Mouse (Mus musculus) liver, adult 2 months (tissue): ENCODE results near the gene Tmem170b. TPM values are rescaled to one million over a fixed set of nuclear protein-coding genes. Genes with fewer than 3 reads are reported as not detected.

Experiments used
- DNase-seq: peaks from one replicate; pipeline ENCODE4 v3.0.0-alpha.2; 2011; ENCODE audit warnings: low read depth, low spot score; ENCODE audit errors: extremely low read depth
- H3K27ac ChIP-seq: fragments of 200-500 bp; replicated peaks from 2 replicates; pipeline ENCODE4 v1.5.1; 2012; ENCODE audit warnings: low read depth, mild to moderate bottlenecking, control low read depth, inconsistent platforms, low read length; ENCODE audit not compliant: insufficient read depth
- H3K27me3 ChIP-seq: fragments of 200-500 bp; 2 replicates; pipeline ENCODE4 v1.6.1; 2012; ENCODE audit warnings: mild to moderate bottlenecking, moderate library complexity, low read length, inconsistent platforms; ENCODE audit not compliant: control insufficient read depth, insufficient read depth
- H3K36me3 ChIP-seq: fragments of 200-500 bp; 2 replicates; pipeline ENCODE4 v1.6.1; 2012; ENCODE audit warnings: low read length, inconsistent platforms; ENCODE audit not compliant: control insufficient read depth, insufficient read depth
- H3K4me1 ChIP-seq: fragments of 200-500 bp; 2 replicates; pipeline ENCODE4 v1.6.1; 2011; ENCODE audit warnings: low read length; ENCODE audit not compliant: control insufficient read depth, insufficient read depth
- H3K4me3 ChIP-seq: fragments of 200-500 bp; 2 replicates; pipeline ENCODE4 v1.5.1; 2011; ENCODE audit warnings: low read depth, mild to moderate bottlenecking, control low read depth, low read length, moderate library complexity; ENCODE audit not compliant: insufficient read depth
- H3K79me2 ChIP-seq: fragments of 200-500 bp; 2 replicates; pipeline ENCODE4 v1.6.1; 2012; ENCODE audit warnings: inconsistent platforms, mild to moderate bottlenecking, low read length, moderate library complexity; ENCODE audit not compliant: control insufficient read depth, insufficient read depth
- H3K9ac ChIP-seq: fragments of 200-500 bp; 2 replicates; pipeline ENCODE4 v1.6.1; 2012; ENCODE audit warnings: low read depth, mild to moderate bottlenecking, control low read depth, inconsistent platforms, low read length
- CTCF ChIP-seq: fragments of 200-500 bp; IDR thresholded peaks from 2 replicates; pipeline ENCODE4 v1.5.1; 2011; ENCODE audit warnings: low read depth, low read length, control low read depth
- POLR2A ChIP-seq: fragments of 200-500 bp; IDR thresholded peaks from 2 replicates; pipeline ENCODE4 v1.6.1; 2011; ENCODE audit warnings: low read length, control low read depth; ENCODE audit not compliant: insufficient read depth; ENCODE audit errors: extremely low read depth
- WGBS: fragments of 180-500 bp; shearing (Covaris S2); methylation state at CpG from one replicate; pipeline ENCODE4 v1.1.7; 2018; 5-methylcytosine and 5-hydroxymethylcytosine counted together
- polyA plus RNA-seq: library from polyadenylated mRNA; depleted of rRNA; stranded (reverse); fragments of >200 nt; gene quantifications from 2 replicates; pipeline ENCODE4 v1.2.3, GENCODE M21; 2012
- total RNA-seq: library from RNA; depleted of rRNA; stranded (reverse); fragments of >200 nt; gene quantifications from 2 replicates; pipeline ENCODE4 v1.2.3, GENCODE M21; 2014

Tmem170b gene
- total and polyA plus RNA-seq, 2 experiments: 4.4 to 9.5 TPM

- Histone ChIP-seq H3K9ac (no peak overlapping the region), H3K27me3 (no peaks in the 10 kb centered on the region), H3K27ac (no peak overlapping the region), H3K79me2 (peaks cover 27% of the 10 kb centered on the region), H3K4me3 (no peak overlapping the region), H3K4me1 (peaks cover 11% of the 10 kb centered on the region), H3K36me3 (no peaks in the 10 kb centered on the region)
- TF ChIP-seq POLR2A: no peak
- no peak for TF ChIP-seq CTCF
- DNase-seq: no peak
- 83% methylated on average over 4 of the region's 4 CpGs for WGBS
These were observed 13.8 kb downstream of the Tmem170b start for GRCm38 (mm10) chr13:41619470-41619869.

- no peak overlapping the region for H3K9ac ChIP-seq
- no peak for DNase-seq
- H3K36me3 ChIP-seq: no peaks in the 10 kb centered on the region
- H3K79me2 ChIP-seq: peaks cover 25% of the 10 kb centered on the region; the same call in 1 of the 2 replicates
- no peak overlapping the region for H3K27ac ChIP-seq
- WGBS: 75% methylated on average over 4 of the region's 4 CpGs
- no peaks in the 10 kb centered on the region for H3K27me3 ChIP-seq
- TF ChIP-seq POLR2A (no peak), CTCF (no peak)
- no peak overlapping the region for H3K4me3 ChIP-seq
- H3K4me1 ChIP-seq: peaks cover 13% of the 10 kb centered on the region
These were observed 14.4 kb downstream of the Tmem170b start for GRCm38 (mm10) chr13:41620132-41620531.

GRCm38 (mm10) chr13:41624123-41624522, 18.4 kb downstream of the Tmem170b start:
- Histone ChIP-seq H3K36me3 (peaks cover 7% of the 10 kb centered on the region; the same call in 1 of the 2 replicates), H3K9ac (no peak overlapping the region), H3K4me3 (no peak overlapping the region), H3K27me3 (no peaks in the 10 kb centered on the region), H3K4me1 (peaks cover 18% of the 10 kb centered on the region), H3K79me2 (peaks cover 27% of the 10 kb centered on the region; the same call in 1 of the 2 replicates), H3K27ac (no peak overlapping the region)
- DNase-seq: no peak
- 17% methylated on average over 1 of the region's 1 CpGs for WGBS
- TF ChIP-seq POLR2A: no peak

GRCm38 (mm10) chr13:41625248-41625647, 19.5 kb downstream of the Tmem170b start:
- 82% methylated on average over 3 of the region's 3 CpGs for WGBS
- Histone ChIP-seq H3K36me3 (peaks cover 9% of the 10 kb centered on the region; the same call in 1 of the 2 replicates), H3K9ac (no peak overlapping the region), H3K4me1 (peaks cover 18% of the 10 kb centered on the region), H3K27me3 (no peaks in the 10 kb centered on the region), H3K4me3 (no peak overlapping the region), H3K79me2 (peaks cover 24% of the 10 kb centered on the region; the same call in 1 of the 2 replicates), H3K27ac (no peak overlapping the region)
- no peak for TF ChIP-seq CTCF
- TF ChIP-seq POLR2A: no peak
- DNase-seq: no peak

GRCm38 (mm10) chr13:41627277-41627916, 21.7 kb downstream of the Tmem170b start:
- TF ChIP-seq CTCF (no peak), POLR2A (no peak)
- Histone ChIP-seq H3K36me3 (peaks cover 9% of the 10 kb centered on the region; the same call in 1 of the 2 replicates), H3K27me3 (no peaks in the 10 kb centered on the region), H3K4me1 (peaks cover 18% of the 10 kb centered on the region), H3K4me3 (no peak overlapping the region), H3K79me2 (peaks cover 24% of the 10 kb centered on the region; the same call in 1 of the 2 replicates), H3K9ac (no peak overlapping the region), H3K27ac (no peak overlapping the region)
- 76% methylated on average over 3 of the region's 3 CpGs for WGBS
- DNase-seq: no peak

GRCm38 (mm10) chr13:41634401-41634818, 28.7 kb downstream of the Tmem170b start:
- WGBS: 43% methylated on average over 13 of the region's 13 CpGs
- DNase-seq: peak; percentile 49
- no peak overlapping the region for H3K9ac ChIP-seq
- H3K4me3 ChIP-seq: no peak overlapping the region
- H3K79me2 ChIP-seq: no peaks in the 10 kb centered on the region; the same call in 1 of the 2 replicates
- H3K36me3 ChIP-seq: peaks cover 13% of the 10 kb centered on the region
- TF ChIP-seq POLR2A: no peak
- TF ChIP-seq CTCF: peak; percentile 99
- H3K4me1 ChIP-seq: peaks cover 3% of the 10 kb centered on the region; the same call in 1 of the 2 replicates
- no peak overlapping the region for H3K27ac ChIP-seq
- H3K27me3 ChIP-seq: no peaks in the 10 kb centered on the region
